Mouse (Mus musculus) gastrocnemius, adult 2 months (tissue): ENCODE results near the gene Acoxl. TPM values are rescaled to one million over a fixed set of nuclear protein-coding genes. Genes with fewer than 3 reads are reported as not detected.

ENCODE experiments used
- DNase-seq: peaks from one replicate; pipeline ENCODE4 v3.0.0; 2022
- H3K27ac ChIP-seq: fragments of 200-600 bp; 2 replicates; pipeline ENCODE4 v1.8.1; 2022; ENCODE audit warnings: mild to moderate bottlenecking
- H3K4me3 ChIP-seq: fragments of 200-600 bp; 2 replicates; pipeline ENCODE4 v1.8.1; 2022; ENCODE audit warnings: mild to moderate bottlenecking, moderate library complexity
- CTCF ChIP-seq: fragments of 200-600 bp; IDR thresholded peaks from 2 replicates; pipeline ENCODE4 v1.8.1; 2022; ENCODE audit warnings: antibody characterized with exemption, mild to moderate bottlenecking, moderate library complexity
- intact Hi-C: fragments of 180-260 bp; cut with DNase I; formaldehyde crosslinking; loops from one replicate; pipeline ENCODE4 v1.15.1; 2025
- total RNA-seq, 2 experiments: library from RNA; stranded (reverse); gene quantifications; 2 replicates each; pipeline ENCODE4 v1.2.3; 2021

The Acoxl gene
- total RNA-seq, 2 experiments from 2014 or later: 0.20 TPM; not detected in 1

DNA sequence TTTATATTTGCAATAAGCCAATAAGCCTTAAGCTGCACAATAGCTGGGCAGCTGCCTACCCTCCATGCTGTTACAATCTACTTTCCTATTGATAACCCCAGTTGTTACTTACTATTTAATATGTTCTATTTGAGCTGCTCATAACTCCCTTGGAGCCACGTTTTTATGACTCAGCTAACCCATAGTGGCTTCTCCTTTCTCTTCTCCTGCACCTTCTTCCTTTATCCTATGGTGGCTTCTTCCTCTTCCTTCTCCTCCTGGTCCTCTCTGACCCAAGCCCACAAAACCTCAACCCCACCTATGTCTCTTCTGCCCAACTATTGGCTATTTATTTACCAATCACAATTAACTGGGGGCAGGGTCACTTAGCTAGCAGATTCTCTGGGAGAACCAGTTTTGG lies 7.9 kb downstream of the Acoxl start:
- Histone ChIP-seq H3K4me3 (no peak overlapping the region), H3K27ac (no peak overlapping the region)
- intact Hi-C loops: loop anchor here (10.0 kb wide), 1 partner anchor 162 kb away; no protein-coding TSS in a partner anchor
- no peak for DNase-seq
- no peak for TF ChIP-seq CTCF

DNA sequence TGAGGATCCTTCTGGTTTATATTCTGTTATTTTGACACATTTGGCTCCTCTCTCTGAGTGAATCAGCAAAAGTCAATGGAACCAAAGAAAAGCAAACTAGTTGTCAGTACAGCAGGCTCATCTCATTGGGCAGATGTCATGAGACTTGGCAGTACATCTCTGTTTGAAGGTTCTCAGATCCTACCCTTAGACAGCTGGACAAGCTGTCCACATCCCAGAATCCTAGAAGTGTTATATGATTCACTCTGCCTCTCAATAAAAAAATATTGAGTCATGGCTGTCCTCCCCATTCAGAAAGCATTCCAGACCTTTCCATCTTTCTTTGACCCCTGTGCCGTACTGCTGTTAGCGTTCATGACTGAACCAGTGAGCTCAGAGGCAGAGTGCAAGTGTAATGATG lies 11.7 kb downstream of the Acoxl start:
- no peak for TF ChIP-seq CTCF
- no peak for DNase-seq
- Histone ChIP-seq H3K4me3 (no peak overlapping the region), H3K27ac (no peak overlapping the region)
- intact Hi-C loops: no loop called here

DNA sequence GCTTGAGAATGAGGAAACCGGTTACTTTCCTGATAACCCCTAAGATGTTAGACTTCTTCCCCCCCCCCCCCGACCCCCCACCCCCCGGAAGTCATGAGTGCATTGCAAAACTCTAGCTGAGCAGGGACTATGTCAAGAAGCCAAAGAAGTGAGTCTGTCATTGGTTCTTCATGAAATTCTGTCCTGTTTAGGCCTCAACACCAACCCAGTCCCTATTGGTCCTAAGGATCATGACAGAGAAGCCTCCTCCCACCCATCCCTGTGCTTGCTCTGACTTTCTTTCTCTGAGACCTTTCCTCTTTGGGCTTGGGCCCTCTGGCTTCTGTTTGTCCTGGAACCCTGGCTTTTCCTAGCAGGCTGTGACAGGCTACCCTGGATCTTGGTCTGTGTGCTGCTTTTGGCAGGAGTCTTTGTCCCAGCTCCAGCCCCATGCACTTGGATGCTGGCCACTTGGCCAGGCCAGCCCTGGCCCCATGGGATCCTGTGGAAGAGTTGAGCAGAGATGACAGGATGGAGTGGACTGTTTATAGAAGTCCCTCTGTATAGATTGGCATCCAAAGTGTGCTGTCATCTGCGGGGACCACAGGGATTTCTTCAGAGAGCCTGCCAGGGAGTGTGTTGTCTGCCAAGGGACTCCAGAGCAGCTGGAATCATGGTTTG lies 15.8 kb downstream of the Acoxl start:
- Histone ChIP-seq H3K4me3 (no peak overlapping the region), H3K27ac (peak overlapping the region; percentile 73)
- TF ChIP-seq CTCF: no peak
- intact Hi-C loops: no loop called here
- peak; percentile 88 for DNase-seq

DNA sequence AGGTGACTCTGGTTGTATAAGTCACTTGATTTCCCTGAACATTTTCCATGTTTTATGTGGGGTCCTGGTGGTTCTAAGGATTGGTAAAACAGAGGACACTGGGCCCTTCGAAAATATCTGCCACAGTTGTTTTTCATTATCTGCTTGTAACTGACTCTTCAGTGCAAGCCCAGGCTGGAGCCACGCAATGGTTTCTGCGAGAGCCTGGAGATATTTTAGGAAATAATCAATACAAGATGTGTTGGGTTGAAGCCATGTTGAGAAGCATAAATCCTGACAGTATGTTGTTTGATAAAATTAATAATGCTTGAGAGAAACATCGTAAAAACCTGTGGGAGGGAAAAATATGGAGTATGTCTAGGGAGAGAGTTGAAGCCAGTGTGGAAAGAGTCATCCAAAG lies 25.7 kb downstream of the Acoxl start:
- no peak overlapping the region for H3K27ac ChIP-seq
- no peak for TF ChIP-seq CTCF
- intact Hi-C loops: no loop called here
- H3K4me3 ChIP-seq: no peak overlapping the region
- DNase-seq: no peak

DNA sequence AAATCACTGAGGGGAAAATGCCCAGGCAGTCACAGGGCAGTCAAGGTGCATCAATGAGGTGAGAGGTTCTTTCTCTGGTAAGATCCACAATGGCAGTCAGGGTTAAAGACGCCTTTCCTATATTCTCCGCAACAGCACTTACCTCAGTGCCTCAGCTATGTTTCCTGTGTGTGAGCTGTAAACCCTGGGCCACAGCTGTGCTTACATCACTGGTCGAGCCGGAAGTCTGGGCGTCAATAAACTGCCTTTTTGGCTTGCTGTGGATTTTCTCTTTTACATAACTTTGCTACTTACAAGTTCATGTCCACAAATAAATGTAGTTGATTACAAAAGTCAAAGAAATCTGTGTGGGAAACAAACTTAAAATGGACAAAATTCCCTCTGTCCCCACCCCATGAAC lies 42.4 kb downstream of the Acoxl start:
- intact Hi-C loops: no loop called here
- DNase-seq: no peak

DNA sequence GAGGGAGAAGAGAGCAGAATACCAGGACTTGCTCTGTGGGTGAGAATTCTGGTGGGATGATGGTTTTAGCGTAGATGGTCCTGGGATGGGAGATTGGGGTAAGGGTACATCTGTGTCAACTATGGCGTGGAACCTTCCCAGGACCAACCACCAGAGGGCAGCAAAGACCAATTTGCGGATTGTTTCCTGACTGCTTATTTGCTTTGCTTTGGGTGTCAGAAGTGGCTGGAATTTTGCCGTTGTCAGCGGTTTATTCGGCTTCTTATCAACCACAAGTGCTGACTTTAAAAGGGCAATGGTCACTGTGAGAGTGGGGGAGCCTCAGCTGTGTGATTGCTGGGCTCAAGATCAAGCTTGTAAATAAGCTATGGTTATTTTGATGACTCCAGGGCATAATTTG lies 50.8 kb downstream of the Acoxl start:
- DNase-seq: peak; percentile 86

More for the DNA sequence above, 42.4 kb downstream of the Acoxl start:
- H3K4me3 ChIP-seq: no peak overlapping the region
- H3K27ac ChIP-seq: no peak overlapping the region
- TF ChIP-seq CTCF: no peak

DNA sequence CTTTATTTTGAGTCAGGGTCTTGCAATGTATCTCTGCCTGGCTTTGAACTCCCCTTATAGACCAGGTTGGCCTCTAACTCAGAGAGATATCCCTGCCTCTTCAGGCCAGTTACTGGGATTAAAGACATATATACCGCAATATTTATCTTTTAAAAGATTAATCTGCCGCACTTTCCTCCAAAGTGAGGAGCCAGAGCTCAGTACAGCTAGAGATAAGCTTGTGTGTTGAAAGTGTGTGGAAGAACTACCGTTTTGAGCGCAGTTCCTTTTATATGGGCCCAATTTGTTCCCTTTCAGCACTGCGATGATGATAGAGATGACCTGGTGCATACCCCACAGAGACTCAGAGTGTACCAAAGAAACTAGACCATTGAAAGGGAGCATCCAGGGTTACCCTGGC lies 51.3 kb downstream of the Acoxl start:
- TF ChIP-seq CTCF: no peak
- no peak overlapping the region for H3K4me3 ChIP-seq
- peak overlapping the region; percentile 39; the same call in 1 of the 2 replicates for H3K27ac ChIP-seq
- intact Hi-C loops: loop anchor here (1.0 to 2.0 kb wide), 3 partner anchors 232 to 683 kb away; no protein-coding TSS in a partner anchor
- no peak for DNase-seq

More for the DNA sequence above, 50.8 kb downstream of the Acoxl start:
- peak; percentile 97 for TF ChIP-seq CTCF
- Histone ChIP-seq H3K4me3 (no peak overlapping the region), H3K27ac (peak overlapping the region; percentile 39; the same call in 1 of the 2 replicates)
- intact Hi-C loops: loop anchor here (1.0 to 2.0 kb wide), 3 partner anchors 233 to 683 kb away; no protein-coding TSS in a partner anchor

DNA sequence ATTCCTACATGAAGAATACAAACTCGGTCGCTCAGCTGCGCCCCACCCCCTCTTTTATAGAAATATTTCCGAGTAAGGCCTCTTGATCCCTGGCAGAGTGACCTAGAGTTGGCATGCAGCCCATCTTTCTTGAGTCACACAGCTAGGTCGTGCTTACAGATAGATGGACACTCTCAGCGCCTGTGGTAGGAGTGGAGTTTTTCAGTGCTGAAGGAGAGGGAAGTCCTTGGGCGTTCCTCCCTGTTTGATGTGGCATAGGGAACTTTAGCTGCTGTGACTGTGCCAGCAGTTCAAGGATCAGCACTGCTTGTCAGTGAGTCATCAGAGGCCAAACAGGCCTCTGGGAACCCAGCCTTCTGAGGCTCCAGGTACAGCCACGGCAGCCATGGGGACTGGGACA lies 51.9 kb downstream of the Acoxl start:
- peak; percentile 49 for DNase-seq
- peak overlapping the region; percentile 39 for H3K27ac ChIP-seq
- TF ChIP-seq CTCF: no peak
- no peak overlapping the region for H3K4me3 ChIP-seq
- intact Hi-C loops: no loop called here

DNA sequence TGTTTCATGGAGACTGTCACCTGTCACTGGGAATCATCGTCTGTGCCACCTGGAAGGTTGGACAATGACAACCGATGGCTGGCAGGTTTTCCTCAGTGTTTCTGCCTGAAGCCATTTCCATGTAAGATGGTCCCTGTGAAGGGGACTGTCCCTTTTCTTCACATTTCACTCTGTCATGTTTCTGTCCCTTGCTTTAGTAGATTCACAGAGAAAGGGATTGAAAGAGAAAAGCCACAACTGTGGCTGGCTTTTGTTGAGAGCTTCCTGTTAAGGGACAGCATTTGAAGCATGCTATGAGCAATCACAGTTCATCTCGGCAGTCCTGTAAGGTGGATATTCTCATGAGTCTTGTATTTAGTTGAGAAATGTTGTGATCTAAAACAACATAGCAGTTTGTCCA lies 52.4 kb downstream of the Acoxl start:
- Histone ChIP-seq H3K27ac (peak overlapping the region; percentile 39; the same call in 1 of the 2 replicates), H3K4me3 (no peak overlapping the region)
- intact Hi-C loops: no loop called here
- no peak for TF ChIP-seq CTCF
- DNase-seq: no peak

DNA sequence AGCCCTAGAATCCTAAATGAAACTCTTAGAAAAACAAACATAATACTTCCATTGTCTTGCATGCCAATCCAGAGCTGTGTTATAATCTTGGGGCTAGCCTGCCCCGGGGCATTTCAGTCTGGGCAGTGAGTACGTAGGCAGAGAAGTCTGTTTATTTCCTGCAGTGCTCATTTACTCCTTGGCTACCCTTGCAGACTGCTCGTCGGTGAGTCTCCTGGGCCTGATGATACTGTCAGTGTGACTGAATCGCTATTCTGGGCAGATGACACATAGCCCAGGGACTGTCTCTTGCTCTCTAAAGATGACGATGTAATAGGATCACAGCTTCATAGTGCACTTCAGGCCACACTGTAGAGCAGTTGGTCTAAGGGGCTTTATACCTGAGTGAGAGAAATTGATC lies 56.2 kb downstream of the Acoxl start:
- H3K4me3 ChIP-seq: no peak overlapping the region
- no peak for TF ChIP-seq CTCF
- intact Hi-C loops: no loop called here
- H3K27ac ChIP-seq: peak overlapping the region; percentile 83
- DNase-seq: peak; percentile 74

DNA sequence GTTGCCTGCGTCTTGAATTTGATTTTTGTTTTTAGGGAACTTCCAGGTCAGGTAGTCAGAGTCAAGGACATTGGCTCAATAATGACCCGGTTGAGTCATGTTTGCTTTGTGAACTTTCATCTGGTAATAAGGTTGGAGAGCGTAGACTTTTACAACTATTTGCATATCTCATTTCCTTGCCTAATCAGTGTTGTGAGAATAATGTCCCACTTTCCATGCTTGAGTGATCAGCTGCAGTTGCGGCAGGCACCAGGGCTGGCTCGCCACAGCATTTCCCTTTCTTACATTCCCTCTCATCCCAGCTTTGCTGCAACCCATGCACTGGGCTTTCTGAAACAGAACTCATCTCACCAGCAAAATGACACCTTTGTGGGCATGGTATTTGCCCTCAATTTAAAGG lies 59.0 kb downstream of the Acoxl start:
- H3K27ac ChIP-seq: no peak overlapping the region
- no peak overlapping the region for H3K4me3 ChIP-seq
- TF ChIP-seq CTCF: no peak
- no peak for DNase-seq
- intact Hi-C loops: no loop called here

DNA sequence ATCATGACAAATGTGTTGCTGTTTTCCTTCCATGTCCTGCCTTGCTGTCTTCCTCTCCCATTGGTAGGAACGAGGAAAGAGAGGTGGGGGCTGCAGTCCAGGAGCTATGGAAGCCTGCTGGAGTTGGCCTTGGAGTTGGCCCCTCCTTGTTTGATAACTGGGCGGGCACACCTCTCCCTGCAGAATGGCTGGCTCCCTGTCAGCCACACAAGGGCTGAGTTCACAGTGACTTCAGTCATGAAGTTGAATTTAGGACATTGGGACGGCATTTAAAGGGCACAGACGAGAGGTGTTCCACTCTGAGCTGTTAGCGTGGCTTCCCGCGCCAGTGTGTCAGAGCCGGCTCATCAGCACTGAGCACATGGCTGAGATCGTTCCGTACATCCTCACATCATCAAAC lies 66.2 kb downstream of the Acoxl start:
- Histone ChIP-seq H3K27ac (no peak overlapping the region), H3K4me3 (no peak overlapping the region)
- no peak for DNase-seq
- no peak for TF ChIP-seq CTCF
- intact Hi-C loops: no loop called here

DNA sequence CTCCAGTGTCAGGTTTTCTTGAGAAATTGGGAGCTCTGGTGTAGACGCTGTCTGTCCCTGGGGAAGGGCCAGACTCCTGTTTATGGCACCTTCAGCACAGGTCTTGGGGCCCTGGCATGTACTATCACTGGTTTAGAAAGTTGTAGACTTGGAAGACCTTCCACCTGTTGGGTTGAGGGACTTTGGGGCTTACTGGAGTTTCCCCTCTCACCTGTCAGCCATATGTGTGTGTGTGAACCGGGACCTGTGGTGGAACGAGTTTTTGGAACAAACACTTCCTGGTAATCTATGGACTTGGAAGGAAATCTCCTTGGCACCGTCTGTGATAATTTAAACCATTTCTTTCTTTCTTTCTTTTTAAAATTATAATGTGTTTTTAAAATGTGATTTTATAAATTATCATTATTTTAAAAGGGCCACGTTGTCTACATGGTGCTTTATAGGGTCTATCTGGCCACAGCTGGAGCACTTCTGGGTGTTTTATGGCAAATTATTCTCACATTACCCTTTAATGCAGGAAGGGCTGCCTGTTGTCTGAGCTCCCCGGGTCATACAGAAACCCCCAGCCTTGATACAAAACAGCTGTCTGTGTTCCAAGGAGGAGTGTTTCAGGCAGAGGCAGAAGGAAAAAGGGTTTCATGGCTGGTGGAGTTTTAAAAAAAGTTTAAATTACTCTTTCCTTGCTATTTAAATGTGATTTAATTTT lies 68.5 kb downstream of the Acoxl start:
- no peak for DNase-seq
- no peak for TF ChIP-seq CTCF
- intact Hi-C loops: no loop called here
- Histone ChIP-seq H3K27ac (no peak overlapping the region), H3K4me3 (no peak overlapping the region)
